Mouse (Mus musculus) heart, adult 2 months (tissue): ENCODE data around the gene Rnasek. TPM values are rescaled to one million over a fixed set of nuclear protein-coding genes. Genes with fewer than 3 reads are reported as not detected.

ENCODE experiments used
- DNase-seq, 2 experiments: peaks; one replicate each; pipeline ENCODE4 v3.0.0; 2021
- H3K27ac ChIP-seq: fragments of 200-600 bp; 2 replicates; pipeline ENCODE4 v1.8.1; 2022
- H3K27me3 ChIP-seq: fragments of 200-500 bp; 2 replicates; pipeline ENCODE4 v1.6.1; 2012; ENCODE audit warnings: mild to moderate bottlenecking, low read length, inconsistent platforms, mixed read lengths; ENCODE audit not compliant: control insufficient read depth, insufficient read depth
- H3K36me3 ChIP-seq: fragments of 200-500 bp; 2 replicates; pipeline ENCODE4 v1.6.1; 2012; ENCODE audit warnings: low read length, inconsistent platforms; ENCODE audit not compliant: control insufficient read depth, insufficient read depth
- H3K4me1 ChIP-seq: fragments of 200-500 bp; 2 replicates; pipeline ENCODE4 v1.6.1; 2011; ENCODE audit warnings: low read length; ENCODE audit not compliant: control insufficient read depth, insufficient read depth
- H3K4me3 ChIP-seq: fragments of 200-600 bp; 2 replicates; pipeline ENCODE4 v1.8.1; 2022
- H3K79me2 ChIP-seq: fragments of 200-500 bp; replicated peaks from 2 replicates; pipeline ENCODE4 v1.6.1; 2012; ENCODE audit warnings: mild to moderate bottlenecking, inconsistent platforms, low read length, moderate library complexity, mixed read lengths; ENCODE audit not compliant: control insufficient read depth, insufficient read depth
- H3K9ac ChIP-seq: fragments of 200-500 bp; 2 replicates; pipeline ENCODE4 v1.6.1; 2012; ENCODE audit warnings: low read depth, mild to moderate bottlenecking, control low read depth, inconsistent platforms, low read length, mixed read lengths
- CTCF ChIP-seq: fragments of 200-600 bp; IDR thresholded peaks from 2 replicates; pipeline ENCODE4 v1.8.1; 2022; ENCODE audit warnings: antibody characterized with exemption, mild to moderate bottlenecking, moderate library complexity
- EP300 ChIP-seq: fragments of 200-500 bp; IDR thresholded peaks from 2 replicates; pipeline ENCODE4 v1.6.1; 2011; ENCODE audit warnings: low read depth, low read length, control low read depth; ENCODE audit not compliant: insufficient read depth
- POLR2A ChIP-seq: fragments of 200-500 bp; IDR thresholded peaks from 2 replicates; pipeline ENCODE4 v1.6.1; 2011; ENCODE audit warnings: mild to moderate bottlenecking, low read depth, low read length, control low read depth; ENCODE audit not compliant: insufficient read depth
- WGBS: fragments of 180-500 bp; shearing (Covaris S2); methylation state at CpG from one replicate; pipeline ENCODE4 v1.1.7; 2018; 5-methylcytosine and 5-hydroxymethylcytosine counted together
- intact Hi-C: fragments of 180-260 bp; cut with DNase I; formaldehyde crosslinking; loops from one replicate; pipeline ENCODE4 v1.15.1; 2025
- long read RNA-seq: library from polyadenylated mRNA; stranded (forward); transcript quantifications from one replicate; pipeline ENCODE4 v2.0.0, GENCODE M21; 2021
- polyA plus RNA-seq: library from polyadenylated mRNA; depleted of rRNA; stranded (reverse); fragments of >200 nt; gene quantifications from 2 replicates; pipeline ENCODE4 v1.2.3, GENCODE M21; 2012; rRNA removed
- total RNA-seq, 2 experiments: library from RNA; stranded (reverse); gene quantifications; 2 replicates each; pipeline ENCODE4 v1.2.3; 2021

Rnasek gene
- total RNA-seq: 100 to 1,000 TPM in 1 of 2 experiments, 10 to 100 TPM in 1; 95.4 to 103 TPM
- 130 and 166 TPM in 2 replicates for polyA plus RNA-seq
- long read RNA-seq, transcript Rnasek-201 (3 exons, 611 nt): minor isoform, 39 of 83 reads
- long read RNA-seq, transcript Rnasek-203 (2 exons, 465 nt): major isoform, 42 of 83 reads
- long read RNA-seq, partial matches to known transcripts: 1 of 83 reads
- long read RNA-seq, other reads (novel, unspliced or antisense): 0 of 83 reads

GRCm38 (mm10) chr11:70239541-70240279, at the start of gene Rnasek, which contains the start of gene Gm21988:
Gene Rnasek, minus strand, starts transcription at chr11:70239842.
Gene Gm21988, minus strand, starts transcription at chr11:70239830.
- WGBS: under 1% methylated on average over 35 of the region's 35 CpGs
- peak within 1 kb of the TSS; percentile 89 for H3K9ac ChIP-seq
- peak within 1 kb of the TSS; percentile 96 for H3K4me3 ChIP-seq
- H3K79me2 ChIP-seq: no peaks in the 10 kb centered on the region
- no peaks in the 10 kb centered on the region for H3K36me3 ChIP-seq
- intact Hi-C loops: no loop called here
- H3K27ac ChIP-seq: peak within 1 kb of the TSS; percentile 97
- DNase-seq: peak; percentile 87
- TF ChIP-seq CTCF (no peak), POLR2A (peak; percentile 89), EP300 (peak; percentile 47; the same call in 1 of the 2 replicates)
- H3K27me3 ChIP-seq: no peaks in the 10 kb centered on the region
- peaks cover 3% of the 10 kb centered on the region for H3K4me1 ChIP-seq

GRCm38 (mm10) chr11:70289236-70289635, 49.6 kb upstream of the Rnasek start:
- WGBS: 33% methylated on average over 6 of the region's 6 CpGs
- DNase-seq: peak; percentile 30 to 52

GRCm38 (mm10) chr11:70288102-70288501, 48.5 kb upstream of the Rnasek start:
- H3K27ac ChIP-seq: no peak overlapping the region
- H3K9ac ChIP-seq: no peak overlapping the region
- 91% methylated on average over 10 of the region's 10 CpGs for WGBS
- H3K27me3 ChIP-seq: no peaks in the 10 kb centered on the region
- no peaks in the 10 kb centered on the region; the same call in 1 of the 2 replicates for H3K4me1 ChIP-seq
- DNase-seq: no peak
- no peaks in the 10 kb centered on the region for H3K36me3 ChIP-seq
- intact Hi-C loops: no loop called here
- H3K4me3 ChIP-seq: no peak overlapping the region
- no peak for TF ChIP-seq POLR2A
- TF ChIP-seq EP300: no peak
- no peak for TF ChIP-seq CTCF
- H3K79me2 ChIP-seq: no peaks in the 10 kb centered on the region

More at GRCm38 (mm10) chr11:70289236-70289635, 49.6 kb upstream of the Rnasek start:
- Histone ChIP-seq H3K27ac (no peak overlapping the region), H3K27me3 (no peaks in the 10 kb centered on the region), H3K79me2 (no peaks in the 10 kb centered on the region), H3K9ac (no peak overlapping the region), H3K4me1 (no peaks in the 10 kb centered on the region; the same call in 1 of the 2 replicates), H3K4me3 (no peak overlapping the region), H3K36me3 (no peaks in the 10 kb centered on the region)
- intact Hi-C loops: no loop called here
- no peak for TF ChIP-seq CTCF

- no peak overlapping the region for H3K9ac ChIP-seq
- H3K27me3 ChIP-seq: no peaks in the 10 kb centered on the region
- no peak overlapping the region for H3K4me3 ChIP-seq
- no peaks in the 10 kb centered on the region for H3K36me3 ChIP-seq
- no peak for TF ChIP-seq POLR2A
- TF ChIP-seq EP300: no peak
- no peak for TF ChIP-seq CTCF
- 67% methylated on average over 5 of the region's 5 CpGs for WGBS
- no peak for DNase-seq
- no peaks in the 10 kb centered on the region; the same call in 1 of the 2 replicates for H3K4me1 ChIP-seq
- H3K79me2 ChIP-seq: no peaks in the 10 kb centered on the region
- no peak overlapping the region for H3K27ac ChIP-seq
- intact Hi-C loops: no loop called here
Observed at GRCm38 (mm10) chr11:70285686-70286085, 46.0 kb upstream of the Rnasek start.

GRCm38 (mm10) chr11:70284757-70285156, 45.1 kb upstream of the Rnasek start:
- no peaks in the 10 kb centered on the region for H3K36me3 ChIP-seq
- DNase-seq: no peak
- 35% methylated on average over 3 of the region's 3 CpGs for WGBS
- intact Hi-C loops: no loop called here
- no peaks in the 10 kb centered on the region for H3K79me2 ChIP-seq
- TF ChIP-seq POLR2A: no peak
- no peak for TF ChIP-seq CTCF
- no peak for TF ChIP-seq EP300
- peaks cover 2% of the 10 kb centered on the region for H3K4me1 ChIP-seq
- H3K27me3 ChIP-seq: no peaks in the 10 kb centered on the region
- H3K27ac ChIP-seq: no peak overlapping the region
- H3K9ac ChIP-seq: no peak overlapping the region
- no peak overlapping the region for H3K4me3 ChIP-seq

- no peaks in the 10 kb centered on the region for H3K27me3 ChIP-seq
- intact Hi-C loops: no loop called here
- no peak for TF ChIP-seq CTCF
- no peak for TF ChIP-seq POLR2A
- no peak for TF ChIP-seq EP300
- no peak overlapping the region for H3K27ac ChIP-seq
- no peaks in the 10 kb centered on the region for H3K36me3 ChIP-seq
- peaks cover 2% of the 10 kb centered on the region for H3K4me1 ChIP-seq
- DNase-seq: no peak
- 74% methylated on average over 4 of the region's 4 CpGs for WGBS
- no peaks in the 10 kb centered on the region for H3K79me2 ChIP-seq
- no peak overlapping the region for H3K9ac ChIP-seq
- H3K4me3 ChIP-seq: no peak overlapping the region
Observed at GRCm38 (mm10) chr11:70283666-70284065, 44.0 kb upstream of the Rnasek start.
